Mouse (Mus musculus) A20 (cell line): ENCODE data around the gene Mpp5.

Experiments used
- DNase-seq: peaks from one replicate; pipeline ENCODE4 v3.0.0-alpha.2; 2011; ENCODE audit warnings: low read depth, low spot score

Mpp5 gene

GRCm38 (mm10) chr12:78842429-78842828 is 93.7 kb downstream of the Mpp5 start:
- no peak for DNase-seq

- no peak for DNase-seq
These were observed 99.5 kb downstream of the Mpp5 start for GRCm38 (mm10) chr12:78848246-78848645.

DNA sequence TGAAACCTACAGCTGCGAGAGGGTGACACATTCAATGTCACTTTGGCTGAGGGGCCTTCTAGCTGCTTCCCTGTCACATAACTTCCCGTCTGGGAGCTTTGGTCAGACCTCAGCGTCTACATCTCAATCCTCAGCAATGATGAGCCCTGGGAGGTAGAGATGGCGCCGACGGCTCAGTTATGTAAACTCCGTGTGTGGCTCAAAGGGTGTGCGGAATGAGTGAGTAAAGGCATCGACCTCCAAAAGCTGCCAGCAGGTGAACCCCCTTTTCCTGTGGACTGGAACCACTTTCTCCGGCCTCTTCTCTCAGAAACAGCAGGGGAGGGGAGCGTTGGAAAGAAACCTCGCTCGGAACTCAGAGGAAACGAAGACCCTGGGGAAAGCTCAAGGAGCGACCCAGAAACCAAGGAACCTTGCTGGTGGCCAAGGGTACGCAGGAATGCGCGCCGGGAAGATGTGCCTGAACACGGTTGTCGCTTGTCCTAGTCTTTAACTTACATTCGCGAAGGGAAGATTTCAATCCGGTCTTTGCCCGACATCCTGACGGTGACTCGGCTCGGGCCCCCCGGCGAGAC is 112.3 kb downstream of the Mpp5 start:
- DNase-seq = no peak

DNA sequence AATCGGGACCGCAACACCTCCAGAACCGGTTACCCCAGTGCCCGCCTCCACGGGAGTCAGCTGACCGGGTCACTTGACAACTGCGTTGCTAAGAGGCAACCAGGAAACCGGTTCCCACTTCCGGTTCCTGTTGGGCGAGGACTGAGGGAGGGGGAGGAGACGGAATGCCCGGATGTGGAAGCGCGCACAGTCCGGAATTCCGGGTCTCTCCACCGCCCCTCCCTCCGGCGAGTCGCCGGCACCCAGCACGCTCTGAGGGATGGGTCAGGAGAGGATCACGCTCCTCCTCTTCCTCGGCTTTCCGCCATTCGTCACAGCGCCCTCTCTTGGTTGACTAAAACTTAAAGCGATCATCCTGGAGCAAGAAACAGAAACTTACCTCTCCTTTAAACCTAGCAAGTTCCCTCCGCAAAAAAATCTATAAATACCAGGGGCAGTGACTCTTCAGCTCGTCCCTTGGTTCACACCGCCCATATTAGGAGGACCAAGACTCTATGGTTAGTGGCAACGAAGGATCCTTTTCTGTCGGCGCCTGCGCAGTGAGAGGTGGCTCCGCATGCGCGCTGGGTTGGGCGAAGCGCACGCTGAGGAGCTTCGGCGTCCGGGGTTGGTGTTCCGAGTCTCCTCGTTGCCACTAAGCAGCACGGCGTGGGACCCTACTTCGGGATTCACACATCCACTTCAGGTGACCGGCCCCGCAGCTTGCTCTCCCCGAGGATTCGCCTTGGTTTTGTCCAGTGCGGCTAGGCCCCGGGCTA is 113.0 kb downstream of the Mpp5 start, which contains the start of the genes Atp6v1d and Eif2s1:
Gene Atp6v1d, minus strand, starts transcription at position 143 of the 758 bp plus-strand sequence.
Gene Eif2s1, plus strand, starts transcription at position 324 of the 758 bp plus-strand sequence.
- peak; percentile 99 for DNase-seq

GRCm38 (mm10) chr12:78862254-78862730 is 113.6 kb downstream of the Mpp5 start:
- no peak for DNase-seq

- DNase-seq = peak; percentile 41
These were observed 116.7 kb downstream of the Mpp5 start for GRCm38 (mm10) chr12:78865434-78865833.

- peak; percentile 41 for DNase-seq
These were observed 119.4 kb downstream of the Mpp5 start for GRCm38 (mm10) chr12:78868115-78868514.

DNA sequence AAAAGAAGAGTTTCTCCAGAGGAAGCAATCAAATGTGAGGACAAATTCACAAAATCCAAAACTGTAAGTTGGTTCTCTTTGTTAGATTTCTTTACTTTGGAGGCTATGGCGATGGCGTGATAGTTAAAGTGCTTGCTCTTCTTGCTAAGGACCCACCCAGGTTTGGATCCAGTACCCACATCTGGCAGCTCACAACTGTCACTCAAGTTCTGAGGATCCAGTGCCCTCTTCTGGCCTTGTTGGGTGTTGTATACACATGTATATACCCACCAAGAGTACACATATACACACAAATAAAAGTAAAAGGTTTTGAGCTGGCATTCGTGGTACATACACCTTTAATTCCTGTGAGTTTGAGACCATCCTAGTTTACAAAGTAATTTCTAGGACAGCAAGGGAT is 125.9 kb downstream of the Mpp5 start:
- peak; percentile 29 for DNase-seq

- no peak for DNase-seq
These were observed 141.4 kb downstream of the Mpp5 start for GRCm38 (mm10) chr12:78890062-78890461.
